Mouse (Mus musculus) heart, embryonic 11.5 days (tissue): ENCODE data around the gene Bcar3. TPM values are rescaled to one million over a fixed set of nuclear protein-coding genes. Genes with fewer than 3 reads are reported as not detected.

Experiments used
- ATAC-seq: fragments of 200-750 bp; cut with Nextera tagmentation; replicated peaks from 2 replicates; pipeline ENCODE4 v1.8.0; 2017; ENCODE audit warnings: moderate library complexity; ENCODE audit not compliant: insufficient number of reproducible peaks, low FRiP score, low TSS enrichment
- H3K27ac ChIP-seq: fragments of 300-500 bp; sonication (generic); 2 replicates; pipeline ENCODE4 v1.5.1; 2014; ENCODE audit warnings: mild to moderate bottlenecking, low read depth, low read length
- H3K27me3 ChIP-seq: fragments of 300-500 bp; sonication (generic); 2 replicates; pipeline ENCODE4 v1.6.1; 2014; ENCODE audit warnings: mild to moderate bottlenecking, low read length, mixed read lengths; ENCODE audit not compliant: control insufficient read depth, insufficient read depth
- H3K36me3 ChIP-seq: fragments of 300-500 bp; sonication (generic); 2 replicates; pipeline ENCODE4 v1.6.1; 2014; ENCODE audit warnings: mild to moderate bottlenecking, low read length, moderate library complexity, mixed read lengths; ENCODE audit not compliant: control insufficient read depth, insufficient read depth
- H3K4me1 ChIP-seq: fragments of 300-500 bp; sonication (generic); 2 replicates; pipeline ENCODE4 v1.6.1; 2014; ENCODE audit warnings: low read length; ENCODE audit not compliant: control insufficient read depth, insufficient read depth
- H3K4me2 ChIP-seq: fragments of 300-500 bp; sonication (generic); 2 replicates; pipeline ENCODE4 v1.6.1; 2014; ENCODE audit warnings: mild to moderate bottlenecking, moderate library complexity
- H3K4me3 ChIP-seq: fragments of 300-500 bp; sonication (generic); 2 replicates; pipeline ENCODE4 v1.5.1; 2014; ENCODE audit warnings: low read depth, low read length
- H3K9ac ChIP-seq: fragments of 300-500 bp; sonication (generic); 2 replicates; pipeline ENCODE4 v1.6.1; 2014; ENCODE audit warnings: mild to moderate bottlenecking, low read depth, low read length, moderate library complexity
- H3K9me3 ChIP-seq: fragments of 300-500 bp; sonication (generic); replicated peaks from 2 replicates; pipeline ENCODE4 v1.6.1; 2016; ENCODE audit warnings: low read length; ENCODE audit not compliant: control insufficient read depth
- WGBS: fragments of 180-500 bp; shearing (Covaris S2); extraction: QIAGEN DNeasy Blood & Tissue Kit; methylation state at CpG from one replicate; pipeline ENCODE4 v1.1.7; 2014; ENCODE audit not compliant: insufficient replicate concordance; 5-methylcytosine and 5-hydroxymethylcytosine counted together
- polyA plus RNA-seq: library from polyadenylated mRNA; unstranded; fragments of >200 nt; fragmentation: Nextera tagmentation; extraction: Ambion mirVana; gene quantifications from 2 replicates; pipeline ENCODE4 v1.2.1, GENCODE M21; 2014

Bcar3 gene
- polyA plus RNA-seq, 1 experiment from 2014 or later = 6.4 TPM

- Histone ChIP-seq H3K9me3 (no peaks in the 10 kb centered on the region), H3K27ac (no peak overlapping the region), H3K27me3 (peaks cover 6% of the 10 kb centered on the region), H3K4me3 (no peak overlapping the region), H3K36me3 (no peaks in the 10 kb centered on the region), H3K4me2 (no peak overlapping the region), H3K9ac (no peak overlapping the region), H3K4me1 (0 out of 2 replicates have a peak, but pooled peaks cover 6% of the 10 kb centered on the region)
- 54% methylated on average over 9 of the region's 9 CpGs for WGBS
- no peak for ATAC-seq
Measured at GRCm38 (mm10) chr3:122300983-122301919, 7.3 kb downstream of the Bcar3 start.

- Histone ChIP-seq H3K9ac (no peak overlapping the region), H3K9me3 (no peaks in the 10 kb centered on the region), H3K27ac (no peak overlapping the region), H3K4me3 (no peak overlapping the region), H3K4me1 (0 out of 2 replicates have a peak, but pooled peaks cover 6% of the 10 kb centered on the region), H3K4me2 (no peak overlapping the region), H3K27me3 (peaks cover 18% of the 10 kb centered on the region), H3K36me3 (no peaks in the 10 kb centered on the region)
- 95% methylated on average over 4 of the region's 4 CpGs for WGBS
- ATAC-seq = no peak
Measured at GRCm38 (mm10) chr3:122304560-122304959, 10.6 kb downstream of the Bcar3 start.

GRCm38 (mm10) chr3:122307894-122308671, 14.1 kb downstream of the Bcar3 start:
- ATAC-seq = peak; percentile 60

GRCm38 (mm10) chr3:122308981-122309380, 15.0 kb downstream of the Bcar3 start:
- H3K27ac ChIP-seq = no peak overlapping the region
- peaks cover 1% of the 10 kb centered on the region; the same call in 1 of the 2 replicates for H3K4me1 ChIP-seq
- no peak overlapping the region for H3K4me3 ChIP-seq
- H3K4me2 ChIP-seq = no peak overlapping the region
- no peak overlapping the region for H3K9ac ChIP-seq
- 38% methylated on average over 6 of the region's 6 CpGs for WGBS
- H3K9me3 ChIP-seq = no peaks in the 10 kb centered on the region
- no peak for ATAC-seq
- H3K36me3 ChIP-seq = no peaks in the 10 kb centered on the region
- peaks cover 22% of the 10 kb centered on the region for H3K27me3 ChIP-seq

More at GRCm38 (mm10) chr3:122307894-122308671, 14.1 kb downstream of the Bcar3 start:
- Histone ChIP-seq H3K9ac (no peak overlapping the region), H3K9me3 (no peaks in the 10 kb centered on the region), H3K4me3 (no peak overlapping the region), H3K36me3 (no peaks in the 10 kb centered on the region), H3K27me3 (peaks cover 20% of the 10 kb centered on the region), H3K4me2 (no peak overlapping the region), H3K4me1 (no peaks in the 10 kb centered on the region), H3K27ac (no peak overlapping the region)
- 49% methylated on average over 4 of the region's 4 CpGs for WGBS

GRCm38 (mm10) chr3:122312078-122312477, 18.1 kb downstream of the Bcar3 start:
- Histone ChIP-seq H3K9me3 (no peaks in the 10 kb centered on the region), H3K4me1 (peaks cover 10% of the 10 kb centered on the region), H3K36me3 (no peaks in the 10 kb centered on the region), H3K9ac (no peak overlapping the region), H3K4me3 (no peak overlapping the region), H3K27me3 (peaks cover 30% of the 10 kb centered on the region), H3K27ac (no peak overlapping the region), H3K4me2 (no peak overlapping the region)
- 27% methylated on average over 2 of the region's 2 CpGs for WGBS
- no peak for ATAC-seq

GRCm38 (mm10) chr3:122312936-122313629, 19.1 kb downstream of the Bcar3 start:
- H3K4me3 ChIP-seq = no peak overlapping the region
- no peak for ATAC-seq
- no peak overlapping the region for H3K4me2 ChIP-seq
- H3K9ac ChIP-seq = no peak overlapping the region
- no peaks in the 10 kb centered on the region for H3K9me3 ChIP-seq
- H3K36me3 ChIP-seq = no peaks in the 10 kb centered on the region
- 62% methylated on average over 10 of the region's 10 CpGs for WGBS
- H3K4me1 ChIP-seq = peaks cover 10% of the 10 kb centered on the region
- H3K27me3 ChIP-seq = peaks cover 34% of the 10 kb centered on the region
- H3K27ac ChIP-seq = no peak overlapping the region

GRCm38 (mm10) chr3:122313936-122314335, 20.0 kb downstream of the Bcar3 start:
- Histone ChIP-seq H3K27ac (no peak overlapping the region), H3K27me3 (peaks cover 34% of the 10 kb centered on the region), H3K36me3 (no peaks in the 10 kb centered on the region), H3K9me3 (no peaks in the 10 kb centered on the region), H3K4me3 (no peak overlapping the region), H3K9ac (no peak overlapping the region), H3K4me1 (peaks cover 10% of the 10 kb centered on the region), H3K4me2 (no peak overlapping the region)
- 9% methylated on average over 7 of the region's 7 CpGs for WGBS
- peak; percentile 31; the same call in 1 of the 2 replicates for ATAC-seq

- Histone ChIP-seq H3K27ac (no peak overlapping the region), H3K4me3 (no peak overlapping the region), H3K27me3 (peaks cover 51% of the 10 kb centered on the region)
Measured at GRCm38 (mm10) chr3:122316621-122317020, 22.7 kb downstream of the Bcar3 start.

More at GRCm38 (mm10) chr3:122316621-122317020, 22.7 kb downstream of the Bcar3 start:
- H3K9ac ChIP-seq = no peak overlapping the region
- 10% methylated on average over 11 of the region's 11 CpGs for WGBS
- no peaks in the 10 kb centered on the region for H3K36me3 ChIP-seq
- H3K9me3 ChIP-seq = no peaks in the 10 kb centered on the region
- peaks cover 10% of the 10 kb centered on the region for H3K4me1 ChIP-seq
- no peak for ATAC-seq
- peak overlapping the region; percentile 33 for H3K4me2 ChIP-seq
